ENCODE assay signal across 17 mouse cellular contexts in the genomic region with DNA sequence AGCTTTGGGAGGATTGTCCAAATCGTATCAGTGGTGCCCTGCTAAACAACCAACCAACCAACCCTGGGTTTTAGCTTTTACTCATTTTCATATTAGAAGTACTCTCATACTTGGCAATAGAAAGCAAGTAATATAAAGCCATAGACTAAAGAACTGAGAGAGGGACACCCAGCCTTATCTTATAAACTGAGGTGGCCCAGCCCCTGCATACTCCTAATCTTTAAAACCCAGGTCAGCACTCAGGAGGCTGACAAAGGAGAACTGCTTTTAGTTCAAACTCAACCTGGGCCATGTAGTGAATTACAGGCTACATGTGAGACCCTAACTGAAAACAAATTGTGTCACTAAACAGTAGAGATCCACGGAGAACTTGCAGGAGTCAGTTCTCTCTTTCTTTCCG.
"Had no signal": no experiment of that assay in that cellular context is flagged by ENCODE, and none has a peak within 500 bp of the region (broad histone marks: within the 10 kb centered on the region; RNA-seq: fewer than 3 reads in every experiment).

No protein-coding gene starts in this region.

- H3K4me2 ChIP-seq: intestine, embryonic 15.5 days; midbrain, embryonic 12.5 days; neural tube, embryonic 13.5 days had no signal

- H3K4me3 ChIP-seq: intestine, embryonic 15.5 days; left cerebral cortex, adult 2 months; limb, embryonic 10.5 days; megakaryocyte, embryonic 14.5 days; midbrain, embryonic 12.5 days; neural tube, embryonic 13.5 days had no signal

- DNase-seq: kidney, adult 2 months; kidney, postnatal 25 days; lung, adult 2 months; lung, postnatal 4 days; retina, postnatal 1 day; right cerebral cortex, postnatal 4 days; spleen, adult 18-20 months; thymus, adult 18-20 months; thymus, postnatal 14 days had no signal

- ATAC-seq: intestine, embryonic 15.5 days; lung, postnatal 0 days; midbrain, embryonic 16.5 days had no signal

- H3K27ac ChIP-seq: intestine, embryonic 15.5 days; left cerebral cortex, adult 2 months; limb, embryonic 10.5 days; midbrain, embryonic 12.5 days; neural tube, embryonic 13.5 days had no signal

- H3K27me3 ChIP-seq: intestine, embryonic 15.5 days; megakaryocyte, embryonic 14.5 days; midbrain, embryonic 12.5 days; neural tube, embryonic 13.5 days had no signal

- H3K9ac ChIP-seq: intestine, embryonic 15.5 days; midbrain, embryonic 12.5 days; neural tube, embryonic 13.5 days had no signal

- H3K9me3 ChIP-seq: intestine, embryonic 15.5 days; limb, embryonic 10.5 days; megakaryocyte, embryonic 14.5 days; neural tube, embryonic 13.5 days had no signal
